Mouse (Mus musculus) heart, embryonic 16.5 days (tissue): Measurements from ENCODE around the gene Gga3. TPM values are rescaled to one million over a fixed set of nuclear protein-coding genes. Genes with fewer than 3 reads are reported as not detected.
A peak's percentile ranks its signal among the peaks of the same experiment; 100 is the strongest.

Source experiments
- ATAC-seq: fragments of 200-750 bp; cut with Nextera tagmentation; replicated peaks from 2 replicates; pipeline ENCODE4 v1.8.0; 2017; ENCODE audit warnings: moderate number of reproducible peaks; ENCODE audit not compliant: insufficient read depth, low FRiP score; ENCODE audit errors: extremely low read depth
- H3K27ac ChIP-seq: fragments of 300-500 bp; sonication (generic); 2 replicates; pipeline ENCODE4 v1.5.1; 2014; ENCODE audit warnings: mild to moderate bottlenecking, low read length, control low read depth, moderate library complexity
- H3K27me3 ChIP-seq: fragments of 300-500 bp; sonication (generic); 2 replicates; pipeline ENCODE4 v1.6.1; 2014; ENCODE audit warnings: low read length, mixed read lengths; ENCODE audit not compliant: control insufficient read depth, insufficient read depth
- H3K36me3 ChIP-seq: fragments of 300-500 bp; sonication (generic); 2 replicates; pipeline ENCODE4 v1.6.1; 2014; ENCODE audit not compliant: control insufficient read depth, insufficient read depth
- H3K4me1 ChIP-seq: fragments of 300-500 bp; sonication (generic); 2 replicates; pipeline ENCODE4 v1.6.1; 2014; ENCODE audit warnings: low read length, mixed read lengths; ENCODE audit not compliant: control insufficient read depth, insufficient read depth
- H3K4me2 ChIP-seq: fragments of 300-500 bp; sonication (generic); 2 replicates; pipeline ENCODE4 v1.6.1; 2014; ENCODE audit warnings: low read depth, mild to moderate bottlenecking, control low read depth, low read length
- H3K4me3 ChIP-seq: fragments of 300-500 bp; sonication (generic); 2 replicates; pipeline ENCODE4 v1.5.1; 2014; ENCODE audit warnings: mild to moderate bottlenecking, control low read depth, low read length
- H3K9ac ChIP-seq: fragments of 300-500 bp; sonication (generic); 2 replicates; pipeline ENCODE4 v1.6.1; 2014; ENCODE audit warnings: low read length, control low read depth
- H3K9me3 ChIP-seq: fragments of 300-500 bp; sonication (generic); replicated peaks from 2 replicates; pipeline ENCODE4 v1.6.1; 2016; ENCODE audit warnings: low read length; ENCODE audit not compliant: control insufficient read depth
- WGBS: fragments of 180-500 bp; shearing (Covaris S2); extraction: QIAGEN DNeasy Blood & Tissue Kit; methylation state at CpG from one replicate; pipeline ENCODE4 v1.1.7; 2014; 5-methylcytosine and 5-hydroxymethylcytosine counted together
- polyA plus RNA-seq: library from polyadenylated mRNA; unstranded; fragments of >200 nt; fragmentation: Nextera tagmentation; extraction: Ambion mirVana; gene quantifications from 2 replicates; pipeline ENCODE4 v1.2.1, GENCODE M21; 2015

Gene Gga3
- polyA plus RNA-seq, 1 experiment from 2014 or later, result 18.8 TPM

- WGBS, result 88% methylated on average over 7 of the region's 7 CpGs
- ATAC-seq, result no peak
- Histone ChIP-seq H3K4me2 (no peak overlapping the region), H3K27me3 (no peaks in the 10 kb centered on the region), H3K27ac (no peak overlapping the region), H3K4me1 (peaks cover 16% of the 10 kb centered on the region), H3K9ac (no peak overlapping the region), H3K4me3 (no peak overlapping the region), H3K36me3 (peaks cover 13% of the 10 kb centered on the region), H3K9me3 (no peaks in the 10 kb centered on the region)
Observed at GRCm38 (mm10) chr11:115616371-115616770, 12.5 kb upstream of the Gga3 start.

GRCm38 (mm10) chr11:115615875-115616274 is 12.0 kb upstream of the Gga3 start:
- H3K4me2 ChIP-seq, result no peak overlapping the region
- peaks cover 11% of the 10 kb centered on the region for H3K36me3 ChIP-seq
- peak overlapping the region; percentile 48; the same call in 1 of the 2 replicates for H3K27ac ChIP-seq
- WGBS, result 84% methylated on average over 6 of the region's 6 CpGs
- peaks cover 16% of the 10 kb centered on the region for H3K4me1 ChIP-seq
- no peak overlapping the region for H3K4me3 ChIP-seq
- peak overlapping the region; percentile 31; the same call in 1 of the 2 replicates for H3K9ac ChIP-seq
- no peaks in the 10 kb centered on the region for H3K9me3 ChIP-seq
- no peak for ATAC-seq
- no peaks in the 10 kb centered on the region for H3K27me3 ChIP-seq

GRCm38 (mm10) chr11:115615108-115615825 is 11.4 kb upstream of the Gga3 start:
- no peak for ATAC-seq
- Histone ChIP-seq H3K4me1 (peaks cover 16% of the 10 kb centered on the region), H3K4me2 (no peak overlapping the region), H3K36me3 (peaks cover 7% of the 10 kb centered on the region), H3K9me3 (no peaks in the 10 kb centered on the region), H3K4me3 (no peak overlapping the region), H3K27me3 (no peaks in the 10 kb centered on the region), H3K9ac (peak overlapping the region; percentile 31; the same call in 1 of the 2 replicates), H3K27ac (peak overlapping the region; percentile 48; the same call in 1 of the 2 replicates)
- WGBS, result 64% methylated on average over 15 of the region's 15 CpGs

DNA sequence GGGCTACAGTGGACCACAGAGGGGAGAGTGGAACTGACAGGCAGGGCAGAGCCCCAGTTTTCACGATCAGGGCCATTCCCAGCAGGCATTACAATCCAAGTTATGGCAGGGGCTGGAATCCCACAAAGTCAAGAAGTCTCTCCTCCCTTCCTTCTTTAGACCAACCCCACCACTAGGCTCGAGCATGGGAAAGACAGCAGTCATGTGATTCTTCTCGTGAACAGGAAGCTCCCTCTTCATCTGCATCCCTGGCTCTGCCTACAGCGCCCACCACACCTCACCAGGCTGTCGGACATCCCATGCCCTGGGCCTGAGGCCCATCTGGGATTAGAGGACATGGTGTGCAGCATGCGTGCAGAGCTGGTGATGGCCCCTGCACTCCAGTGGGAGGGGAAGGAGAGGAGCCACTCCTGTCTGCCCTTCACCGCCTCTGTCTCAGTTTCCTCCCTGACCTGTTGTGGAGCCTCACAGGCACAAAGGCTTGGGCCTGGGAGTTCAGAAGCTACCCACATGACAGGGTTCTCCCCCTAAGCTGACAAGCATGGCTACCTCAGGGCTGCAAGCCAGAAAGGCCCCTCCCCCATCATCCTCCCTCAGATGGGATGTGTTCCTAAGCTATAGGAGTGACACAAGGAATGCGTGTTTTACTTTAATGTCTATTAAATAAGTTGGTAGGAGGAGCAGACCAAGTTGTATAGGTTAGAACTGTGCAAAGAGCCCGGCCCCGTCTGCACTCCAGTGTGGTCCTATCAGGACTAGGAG is 10.7 kb upstream of the Gga3 start:
- Histone ChIP-seq H3K4me1 (peaks cover 16% of the 10 kb centered on the region), H3K4me2 (no peak overlapping the region), H3K27me3 (no peaks in the 10 kb centered on the region), H3K36me3 (0 out of 2 replicates have a peak, but pooled peaks cover 3% of the 10 kb centered on the region), H3K9me3 (no peaks in the 10 kb centered on the region), H3K27ac (no peak overlapping the region), H3K9ac (no peak overlapping the region), H3K4me3 (no peak overlapping the region)
- WGBS, result 79% methylated on average over 10 of the region's 10 CpGs
- no peak for ATAC-seq

DNA sequence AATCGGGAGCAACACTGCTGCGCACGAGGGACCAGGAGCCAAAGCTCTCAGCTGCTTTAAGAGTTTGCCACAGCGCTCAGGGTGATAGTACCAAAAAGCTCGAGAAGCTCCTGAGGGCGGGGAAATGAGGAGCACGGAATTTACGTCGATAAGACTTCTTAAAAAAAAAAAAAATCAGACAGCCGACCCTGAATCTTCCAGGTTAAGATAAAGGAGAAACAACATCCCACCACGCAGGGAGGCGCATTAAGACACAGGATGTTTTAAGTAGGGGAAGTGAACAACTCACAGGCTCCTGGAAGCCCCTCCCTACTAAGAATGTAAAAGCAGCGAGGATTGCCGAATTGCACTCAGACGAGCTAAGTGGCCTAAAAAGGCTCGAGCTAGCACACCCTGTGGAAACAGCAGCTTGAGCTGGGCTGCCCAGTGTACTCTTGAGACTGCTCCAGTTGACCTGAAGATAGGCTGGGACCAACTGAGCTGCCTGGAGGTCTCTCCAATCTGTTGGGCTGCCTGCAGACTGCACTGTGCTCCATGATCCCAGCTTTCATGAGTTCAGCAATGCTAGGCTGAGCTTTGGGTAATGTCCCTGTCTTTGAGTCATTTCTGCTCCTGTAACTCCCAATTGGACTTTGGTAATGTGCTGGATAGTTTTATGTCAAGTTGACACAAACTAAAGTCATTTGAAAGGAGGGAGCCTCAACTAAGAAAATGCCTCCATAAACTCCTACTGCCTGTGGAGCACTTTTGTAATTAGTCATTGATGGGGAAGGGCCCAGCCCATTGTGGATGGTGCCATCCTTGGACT is 9.5 kb upstream of the Gga3 start:
- Histone ChIP-seq H3K27me3 (no peaks in the 10 kb centered on the region), H3K9ac (peak overlapping the region; percentile 91), H3K27ac (peak overlapping the region; percentile 98), H3K4me2 (peak overlapping the region; percentile 88), H3K4me1 (peaks cover 16% of the 10 kb centered on the region), H3K36me3 (0 out of 2 replicates have a peak, but pooled peaks cover 9% of the 10 kb centered on the region), H3K9me3 (no peaks in the 10 kb centered on the region), H3K4me3 (peak overlapping the region; percentile 83)
- peak; percentile 18 for ATAC-seq
- under 1% methylated on average over 16 of the region's 16 CpGs for WGBS

- Histone ChIP-seq H3K36me3 (peaks cover 13% of the 10 kb centered on the region; the same call in 1 of the 2 replicates), H3K4me3 (peak within 1 kb of the TSS; percentile 83), H3K27me3 (no peaks in the 10 kb centered on the region), H3K4me2 (peak within 1 kb of the TSS; percentile 88), H3K4me1 (peaks cover 16% of the 10 kb centered on the region), H3K9ac (peak within 1 kb of the TSS; percentile 91), H3K9me3 (no peaks in the 10 kb centered on the region), H3K27ac (peak within 1 kb of the TSS; percentile 98)
- peak; percentile 84 for ATAC-seq
- under 1% methylated on average over 66 of the region's 80 CpGs for whole genome bisulfite sequencing
Observed at GRCm38 (mm10) chr11:115612410-115613137, 8.7 kb upstream of the Gga3 start, which contains the start of gene Mif4gd. TSS of gene Mif4gd (minus strand) at chr11:115612969.

DNA sequence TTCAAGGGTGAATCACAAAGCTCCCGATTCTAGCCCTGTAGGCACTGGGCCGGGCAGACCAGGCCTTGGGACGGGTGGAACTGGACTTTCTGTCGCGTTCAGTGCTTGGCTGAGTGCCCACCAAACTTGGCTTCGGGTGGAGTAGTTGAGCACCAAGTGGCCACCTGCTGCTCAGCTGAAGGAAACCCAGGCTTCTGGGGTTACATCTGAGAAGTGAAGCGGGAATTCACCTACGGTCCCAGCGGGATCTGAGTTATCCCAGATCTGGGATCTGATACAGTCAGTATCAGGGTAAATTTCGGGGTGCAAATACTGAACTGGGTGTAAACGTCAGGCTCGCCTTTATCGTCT is 8.2 kb upstream of the Gga3 start:
- Histone ChIP-seq H3K9me3 (no peaks in the 10 kb centered on the region), H3K36me3 (peaks cover 15% of the 10 kb centered on the region), H3K4me1 (peaks cover 15% of the 10 kb centered on the region), H3K9ac (peak overlapping the region; percentile 91), H3K27ac (peak overlapping the region; percentile 98), H3K27me3 (no peaks in the 10 kb centered on the region), H3K4me3 (peak overlapping the region; percentile 83), H3K4me2 (peak overlapping the region; percentile 88)
- peak; percentile 51; the same call in 1 of the 2 replicates for ATAC-seq
- under 1% methylated on average over 13 of the region's 13 CpGs for WGBS

DNA sequence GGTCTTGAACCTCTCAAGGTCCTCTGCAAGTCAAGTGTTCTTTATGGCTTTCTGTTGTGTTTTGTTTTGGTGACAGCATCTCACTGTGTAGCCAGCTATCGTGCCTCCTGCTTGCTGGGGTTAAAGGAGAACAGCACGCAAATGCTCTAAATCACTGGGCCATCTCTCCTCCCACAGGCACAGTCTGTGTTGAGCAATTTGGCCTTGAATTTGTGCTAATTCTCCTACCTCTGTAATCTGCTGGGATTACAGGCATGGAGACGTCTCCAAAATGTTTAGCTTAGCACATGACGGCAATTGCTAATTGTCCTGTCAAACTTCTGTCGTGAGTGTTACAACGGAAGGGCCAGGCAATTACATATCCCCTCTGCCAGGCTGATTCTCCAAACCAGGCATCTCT is 7.3 kb upstream of the Gga3 start:
- no peak overlapping the region for H3K4me3 ChIP-seq
- peaks cover 22% of the 10 kb centered on the region for H3K36me3 ChIP-seq

More for the DNA sequence above, 7.3 kb upstream of the Gga3 start:
- no peaks in the 10 kb centered on the region for H3K27me3 ChIP-seq
- no peak overlapping the region for H3K4me2 ChIP-seq
- no peak overlapping the region for H3K27ac ChIP-seq
- H3K9ac ChIP-seq, result no peak overlapping the region
- no peak for ATAC-seq
- H3K9me3 ChIP-seq, result no peaks in the 10 kb centered on the region
- peaks cover 13% of the 10 kb centered on the region for H3K4me1 ChIP-seq
- 85% methylated on average over 6 of the region's 6 CpGs for WGBS
